Mouse (Mus musculus): ENCODE data around the gene Lsamp. TPM values are rescaled to one million over a fixed set of nuclear protein-coding genes. Genes with fewer than 3 reads are reported as not detected.

Gene Lsamp
- polyA plus RNA-seq, 1 experiment from 2014 or later = not detected

GRCm38 (mm10) chr16:41785600-41785999 lies 1801.4 kb downstream of the Lsamp start:
- ATAC-seq (no peak), DNase-seq (ENCODE audit: low read depth, low spot score) (no peak)
- no peak for TF ChIP-seq CTCF (IDR thresholded peaks at IDR 0.05)
- H3K27me3 ChIP-seq = no peaks in the 10 kb centered on the region
- POLR2A ChIA-PET = no interaction called here
- CTCF ChIA-PET = interaction anchor here (1.0 to 1.3 kb wide), 2 partner anchors 13 to 24 kb away, joined by 3 read pairs; no protein-coding TSS in a partner anchor
- in situ Hi-C loops (cut with MboI; ENCODE audit: low pct_unique_long_range_greater_than_20kb) = no loop called here

GRCm38 (mm10) chr16:41786704-41787103 lies 1802.5 kb downstream of the Lsamp start:
- H3K27me3 ChIP-seq = no peaks in the 10 kb centered on the region
- no peak for ATAC-seq
- POLR2A ChIA-PET = no interaction called here
- CTCF ChIA-PET = interaction anchor here (1.3 kb wide), 1 partner anchor 14 kb away, joined by 3 read pairs; no protein-coding TSS in a partner anchor
- in situ Hi-C loops (cut with MboI; ENCODE audit: low pct_unique_long_range_greater_than_20kb) = no loop called here
- DNase-seq (ENCODE audit: low read depth, low spot score) = no peak
- no peak for TF ChIP-seq CTCF (IDR thresholded peaks at IDR 0.05)

GRCm38 (mm10) chr16:41787146-41787545 lies 1803.0 kb downstream of the Lsamp start:
- POLR2A ChIA-PET = no interaction called here
- in situ Hi-C loops (cut with MboI; ENCODE audit: low pct_unique_long_range_greater_than_20kb) = no loop called here
- DNase-seq (ENCODE audit: low read depth, low spot score) = no peak
- CTCF ChIA-PET = no interaction called here
- TF ChIP-seq CTCF (IDR thresholded peaks at IDR 0.05) = no peak
- ATAC-seq = no peak
- no peaks in the 10 kb centered on the region for H3K27me3 ChIP-seq

GRCm38 (mm10) chr16:41790016-41790415 lies 1805.9 kb downstream of the Lsamp start:
- DNase-seq (ENCODE audit: low read depth, low spot score) (no peak), ATAC-seq (no peak)
- ChIA-PET POLR2A (no interaction called here), CTCF (no interaction called here)
- no peak for TF ChIP-seq CTCF (IDR thresholded peaks at IDR 0.05)
- no peaks in the 10 kb centered on the region for H3K27me3 ChIP-seq
- in situ Hi-C loops (cut with MboI; ENCODE audit: low pct_unique_long_range_greater_than_20kb) = no loop called here

GRCm38 (mm10) chr16:41820369-41820768 lies 1836.2 kb downstream of the Lsamp start:
- no peak for ATAC-seq

GRCm38 (mm10) chr16:41826899-41827604 lies 1842.9 kb downstream of the Lsamp start:
- POLR2A ChIA-PET = no interaction called here
- no peak for ATAC-seq
- DNase-seq (ENCODE audit: low read depth, low spot score) = no peak
- CTCF ChIA-PET = no interaction called here
- TF ChIP-seq CTCF (IDR thresholded peaks at IDR 0.05) = no peak
- peaks cover under 1% of the 10 kb centered on the region for H3K27me3 ChIP-seq
- in situ Hi-C loops (cut with MboI; ENCODE audit: low pct_unique_long_range_greater_than_20kb) = no loop called here

More at GRCm38 (mm10) chr16:41820369-41820768, 1836.2 kb downstream of the Lsamp start:
- POLR2A ChIA-PET = no interaction called here
- no peak for DNase-seq (ENCODE audit: low read depth, low spot score)
- CTCF ChIA-PET = interaction anchor here (0.9 kb wide), 1 partner anchor 62 kb away, joined by 3 read pairs; no protein-coding TSS in a partner anchor
- peaks cover 6% of the 10 kb centered on the region for H3K27me3 ChIP-seq
- TF ChIP-seq CTCF (IDR thresholded peaks at IDR 0.05) = no peak
- in situ Hi-C loops (cut with MboI; ENCODE audit: low pct_unique_long_range_greater_than_20kb) = no loop called here

- ATAC-seq = no peak
- DNase-seq (ENCODE audit: low read depth, low spot score) = no peak
- POLR2A ChIA-PET = no interaction called here
- in situ Hi-C loops (cut with MboI; ENCODE audit: low pct_unique_long_range_greater_than_20kb) = no loop called here
- TF ChIP-seq CTCF (IDR thresholded peaks at IDR 0.05) = no peak
- H3K27me3 ChIP-seq = no peaks in the 10 kb centered on the region
- CTCF ChIA-PET = no interaction called here
Observed at GRCm38 (mm10) chr16:41827605-41827948, 1843.4 kb downstream of the Lsamp start.

- no peak for TF ChIP-seq CTCF (IDR thresholded peaks at IDR 0.05)
- ChIA-PET POLR2A (no interaction called here), CTCF (no interaction called here)
- DNase-seq (ENCODE audit: low read depth, low spot score) = no peak
- no peaks in the 10 kb centered on the region for H3K27me3 ChIP-seq
- in situ Hi-C loops (cut with MboI; ENCODE audit: low pct_unique_long_range_greater_than_20kb) = loop anchor here (10.0 kb wide), 1 partner anchor 580 kb away; no protein-coding TSS in a partner anchor
- no peak for ATAC-seq
Observed at GRCm38 (mm10) chr16:41834637-41835036, 1850.5 kb downstream of the Lsamp start.

GRCm38 (mm10) chr16:41835745-41836144 lies 1851.6 kb downstream of the Lsamp start:
- in situ Hi-C loops (cut with MboI; ENCODE audit: low pct_unique_long_range_greater_than_20kb) = loop anchor here (10.0 kb wide), 1 partner anchor 581 kb away; no protein-coding TSS in a partner anchor
- ChIA-PET POLR2A (no interaction called here), CTCF (no interaction called here)
- DNase-seq (ENCODE audit: low read depth, low spot score) (no peak), ATAC-seq (no peak)
- peak; percentile 46 for TF ChIP-seq CTCF (IDR thresholded peaks at IDR 0.05)
- H3K27me3 ChIP-seq = no peaks in the 10 kb centered on the region

GRCm38 (mm10) chr16:41839751-41840404 lies 1855.7 kb downstream of the Lsamp start:
- ATAC-seq = no peak
- ChIA-PET POLR2A (no interaction called here), CTCF (no interaction called here)
- H3K27me3 ChIP-seq = no peaks in the 10 kb centered on the region
- no peak for TF ChIP-seq CTCF (IDR thresholded peaks at IDR 0.05)
- no peak for DNase-seq (ENCODE audit: low read depth, low spot score)
- in situ Hi-C loops (cut with MboI; ENCODE audit: low pct_unique_long_range_greater_than_20kb) = loop anchor here (10.0 kb wide), 1 partner anchor 585 kb away; no protein-coding TSS in a partner anchor

- ChIA-PET CTCF (no interaction called here), POLR2A (no interaction called here)
- in situ Hi-C loops (cut with MboI; ENCODE audit: low pct_unique_long_range_greater_than_20kb) = no loop called here
- DNase-seq (ENCODE audit: low read depth, low spot score) = no peak
- TF ChIP-seq CTCF (IDR thresholded peaks at IDR 0.05) = no peak
- no peaks in the 10 kb centered on the region for H3K27me3 ChIP-seq
- no peak for ATAC-seq
Observed at GRCm38 (mm10) chr16:41846903-41847302, 1862.7 kb downstream of the Lsamp start.

Measured in Patski (cell line).